Mouse (Mus musculus) liver, embryonic 16.5 days (tissue): ENCODE results near the gene Olfr545. TPM values are rescaled to one million over a fixed set of nuclear protein-coding genes. Genes with fewer than 3 reads are reported as not detected.
"Not testable (repeated sequence)": the region's sequence is repeated elsewhere in the genome, so short reads cannot be mapped to it uniquely, and the experiment has no call there.

Experiments
- ATAC-seq: fragments of 200-750 bp; cut with Nextera tagmentation; 2 replicates; pipeline ENCODE4 v1.8.0; 2017; ENCODE audit warnings: low read depth, mild to moderate bottlenecking, moderate number of reproducible peaks, moderate library complexity
- H3K27ac ChIP-seq: fragments of 300-500 bp; sonication (generic); 2 replicates; pipeline ENCODE4 v1.5.1; 2014; ENCODE audit warnings: mild to moderate bottlenecking, low read length
- H3K27me3 ChIP-seq: fragments of 300-500 bp; sonication (generic); 2 replicates; pipeline ENCODE4 v1.6.1; 2014; ENCODE audit warnings: low read depth, low read length, mixed read lengths; ENCODE audit not compliant: control insufficient read depth, insufficient read depth
- H3K36me3 ChIP-seq: fragments of 300-500 bp; sonication (generic); 2 replicates; pipeline ENCODE4 v1.6.1; 2014; ENCODE audit warnings: mild to moderate bottlenecking; ENCODE audit not compliant: control insufficient read depth, insufficient read depth
- H3K4me1 ChIP-seq: fragments of 300-500 bp; sonication (generic); 2 replicates; pipeline ENCODE4 v1.6.1; 2014; ENCODE audit warnings: low read depth, low read length, mixed read lengths; ENCODE audit not compliant: control insufficient read depth
- H3K4me2 ChIP-seq: fragments of 300-500 bp; sonication (generic); 2 replicates; pipeline ENCODE4 v1.6.1; 2014; ENCODE audit warnings: low read depth, low read length, mixed read lengths
- H3K4me3 ChIP-seq: fragments of 300-500 bp; sonication (generic); 2 replicates; pipeline ENCODE4 v1.5.1; 2014; ENCODE audit warnings: low read depth, mild to moderate bottlenecking, low read length
- H3K9ac ChIP-seq: fragments of 300-500 bp; sonication (generic); 2 replicates; pipeline ENCODE4 v1.6.1; 2014; ENCODE audit warnings: low read depth, low read length
- H3K9me3 ChIP-seq: fragments of 300-500 bp; sonication (generic); replicated peaks from 2 replicates; pipeline ENCODE4 v1.6.1; 2016; ENCODE audit warnings: low read length; ENCODE audit not compliant: control insufficient read depth
- WGBS: fragments of 180-500 bp; shearing (Covaris S2); extraction: QIAGEN DNeasy Blood & Tissue Kit; methylation state at CpG from one replicate; pipeline ENCODE4 v1.1.7; 2014; ENCODE audit not compliant: insufficient replicate concordance; 5-methylcytosine and 5-hydroxymethylcytosine counted together
- polyA plus RNA-seq: library from polyadenylated mRNA; unstranded; fragments of >200 nt; fragmentation: Nextera tagmentation; extraction: Ambion mirVana; gene quantifications from 2 replicates; pipeline ENCODE4 v1.2.1, GENCODE M21; 2015

Olfr545 gene
- polyA plus RNA-seq, 1 experiment from 2014 or later = not detected

GRCm38 (mm10) chr7:102511927-102512326, 12.6 kb upstream of the Olfr545 start:
- Histone ChIP-seq H3K27ac (no peak overlapping the region), H3K27me3 (no peaks in the 10 kb centered on the region; the same call in 1 of the 2 replicates), H3K4me1 (no peaks in the 10 kb centered on the region), H3K36me3 (no peaks in the 10 kb centered on the region), H3K9me3 (no peaks in the 10 kb centered on the region), H3K4me3 (no peak overlapping the region), H3K4me2 (no peak overlapping the region), H3K9ac (no peak overlapping the region)
- no peak for ATAC-seq
- 53% methylated on average over 10 of the region's 10 CpGs for WGBS

DNA sequence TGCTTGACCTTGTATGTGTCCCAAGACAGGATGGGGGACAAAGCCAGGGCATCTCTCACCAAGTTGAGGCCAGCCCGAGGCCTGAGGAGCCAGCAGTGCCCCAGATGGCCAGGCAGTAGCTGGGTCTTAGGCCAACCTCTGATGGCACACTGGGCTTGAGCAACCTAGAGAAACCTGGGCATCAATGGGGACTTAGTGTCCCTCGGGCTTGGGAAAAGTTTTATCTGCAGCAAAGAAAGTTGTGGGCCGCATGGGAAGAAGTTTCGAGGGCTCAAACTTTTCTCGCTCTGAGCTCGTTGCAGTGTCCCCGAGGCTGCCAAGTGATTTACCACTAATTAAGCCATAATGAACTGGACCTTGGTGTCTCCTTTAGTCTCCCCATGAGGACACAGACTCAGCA, 10.4 kb upstream of the Olfr545 start:
- no peak overlapping the region for H3K9ac ChIP-seq
- no peaks in the 10 kb centered on the region; the same call in 1 of the 2 replicates for H3K27me3 ChIP-seq
- ATAC-seq = no peak
- H3K27ac ChIP-seq = no peak overlapping the region
- H3K36me3 ChIP-seq = no peaks in the 10 kb centered on the region
- H3K4me1 ChIP-seq = no peaks in the 10 kb centered on the region
- H3K9me3 ChIP-seq = no peaks in the 10 kb centered on the region
- H3K4me2 ChIP-seq = no peak overlapping the region
- 62% methylated on average over 7 of the region's 7 CpGs for WGBS
- H3K4me3 ChIP-seq = no peak overlapping the region

GRCm38 (mm10) chr7:102508666-102509065, 9.3 kb upstream of the Olfr545 start:
- no peak for ATAC-seq
- H3K27me3 ChIP-seq = no peaks in the 10 kb centered on the region; the same call in 1 of the 2 replicates
- WGBS = 76% methylated on average over 6 of the region's 6 CpGs
- H3K4me2 ChIP-seq = no peak overlapping the region
- no peak overlapping the region for H3K4me3 ChIP-seq
- no peaks in the 10 kb centered on the region for H3K4me1 ChIP-seq
- H3K27ac ChIP-seq = no peak overlapping the region
- H3K36me3 ChIP-seq = no peaks in the 10 kb centered on the region
- no peaks in the 10 kb centered on the region for H3K9me3 ChIP-seq
- no peak overlapping the region for H3K9ac ChIP-seq

- Histone ChIP-seq H3K27me3 (no peaks in the 10 kb centered on the region; the same call in 1 of the 2 replicates), H3K9ac (no peak overlapping the region), H3K36me3 (no peaks in the 10 kb centered on the region), H3K27ac (no peak overlapping the region), H3K9me3 (no peaks in the 10 kb centered on the region), H3K4me3 (no peak overlapping the region), H3K4me2 (no peak overlapping the region), H3K4me1 (no peaks in the 10 kb centered on the region)
- ATAC-seq = no peak
- WGBS = 59% methylated on average over 9 of the region's 9 CpGs
These were observed 8.7 kb upstream of the Olfr545 start for GRCm38 (mm10) chr7:102508066-102508465.

GRCm38 (mm10) chr7:102506848-102507247, 7.5 kb upstream of the Olfr545 start:
- 34% methylated on average over 3 of the region's 3 CpGs for WGBS
- H3K4me3 ChIP-seq = no peak overlapping the region

DNA sequence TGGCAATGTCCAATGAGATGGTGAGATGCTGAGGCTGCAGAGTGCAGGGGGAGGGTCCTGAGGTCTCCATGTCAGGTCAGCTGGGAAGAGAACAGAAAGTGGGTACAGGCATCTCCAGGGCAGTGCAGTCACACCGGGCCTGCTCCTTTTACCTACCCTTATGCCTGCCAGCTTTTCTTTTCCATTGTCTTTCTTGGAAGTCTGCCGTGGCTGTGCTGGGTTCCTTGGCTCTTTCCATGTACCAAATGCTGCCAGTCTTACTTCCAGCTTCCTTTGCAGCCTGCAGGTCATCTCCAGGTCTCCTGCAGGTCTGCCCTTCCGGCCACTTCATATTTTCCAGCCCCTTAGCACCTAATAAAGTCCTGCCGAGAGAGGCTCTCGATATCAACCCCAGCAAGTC, 2.6 kb upstream of the Olfr545 start:
- Histone ChIP-seq H3K4me2 (no peak overlapping the region), H3K36me3 (no peaks in the 10 kb centered on the region), H3K27ac (no peak overlapping the region), H3K9me3 (no peaks in the 10 kb centered on the region), H3K9ac (no peak overlapping the region), H3K27me3 (no peaks in the 10 kb centered on the region), H3K4me3 (no peak overlapping the region), H3K4me1 (no peaks in the 10 kb centered on the region)
- ATAC-seq = no peak
- WGBS = 63% methylated on average over 5 of the region's 5 CpGs

More at GRCm38 (mm10) chr7:102506848-102507247, 7.5 kb upstream of the Olfr545 start:
- no peaks in the 10 kb centered on the region; the same call in 1 of the 2 replicates for H3K27me3 ChIP-seq
- no peak overlapping the region for H3K4me2 ChIP-seq
- no peaks in the 10 kb centered on the region for H3K4me1 ChIP-seq
- H3K36me3 ChIP-seq = no peaks in the 10 kb centered on the region
- no peak overlapping the region for H3K27ac ChIP-seq
- ATAC-seq = peak; percentile 30; the same call in 1 of the 2 replicates
- H3K9me3 ChIP-seq = no peaks in the 10 kb centered on the region
- no peak overlapping the region for H3K9ac ChIP-seq

DNA sequence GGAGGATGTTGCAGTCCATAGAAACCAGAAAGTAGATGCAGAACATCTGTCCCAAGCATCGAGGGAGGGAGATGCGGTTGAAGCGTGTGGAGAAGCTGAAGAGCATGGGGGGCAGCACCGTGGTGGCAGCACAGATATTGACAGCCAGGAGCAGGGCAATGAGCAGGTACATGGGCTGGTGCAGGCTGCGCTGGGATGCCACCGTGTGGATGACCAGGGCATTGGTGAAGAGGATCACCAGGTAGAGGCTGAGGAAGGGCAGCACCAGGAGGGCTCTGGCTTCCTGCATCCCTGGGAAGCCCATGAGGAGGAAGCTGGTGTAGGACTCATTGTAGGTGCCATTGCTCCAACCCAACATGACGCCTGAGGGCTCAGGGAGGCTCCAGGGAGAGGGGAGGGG, 5.0 kb downstream of the Olfr545 start:
- H3K9ac ChIP-seq, H3K4me3 ChIP-seq, H3K4me2 ChIP-seq, ATAC-seq, H3K27ac ChIP-seq, H3K36me3 ChIP-seq, H3K4me1 ChIP-seq, H3K9me3 ChIP-seq, H3K27me3 ChIP-seq: not testable (repeated sequence)
- WGBS = 48% methylated on average over 7 of the region's 7 CpGs

GRCm38 (mm10) chr7:102488161-102488560, 11.2 kb downstream of the Olfr545 start, which contains the start of gene Olfr544:
Olfr544 (minus strand) TSS chr7:102488313.
- no peak within 1 kb of the TSS for H3K9ac ChIP-seq
- H3K27me3 ChIP-seq = no peaks in the 10 kb centered on the region
- peaks cover 11% of the 10 kb centered on the region for H3K4me1 ChIP-seq
- WGBS = 41% methylated on average over 1 of the region's 1 CpGs
- no peak within 1 kb of the TSS for H3K4me3 ChIP-seq
- H3K27ac ChIP-seq = no peak within 1 kb of the TSS
- H3K36me3 ChIP-seq = no peaks in the 10 kb centered on the region
- no peak within 1 kb of the TSS for H3K4me2 ChIP-seq
- H3K9me3 ChIP-seq = no peaks in the 10 kb centered on the region
- ATAC-seq = no peak

DNA sequence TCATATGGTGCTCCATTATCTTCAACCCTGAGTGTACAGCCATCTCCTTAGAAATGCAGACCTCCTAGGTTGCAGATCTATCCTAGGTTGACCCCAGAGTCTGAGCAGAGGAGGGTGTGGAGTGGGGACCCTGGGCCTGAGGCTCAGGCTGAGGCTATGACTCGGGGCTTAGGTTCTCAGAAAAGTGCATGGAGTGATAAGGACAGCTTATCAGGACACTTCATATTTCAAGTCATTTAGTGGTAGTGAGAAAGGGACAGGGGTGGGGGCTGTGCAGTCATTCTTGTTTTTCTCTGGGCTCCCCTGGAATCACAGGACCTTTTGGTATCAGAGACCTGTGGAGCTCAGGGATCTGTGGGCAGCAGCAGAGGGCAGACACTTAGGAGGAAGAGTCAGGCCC, 13.3 kb downstream of the Olfr545 start:
- 12% methylated on average over 1 of the region's 1 CpGs for WGBS
- ATAC-seq = peak; percentile 70
- no peaks in the 10 kb centered on the region for H3K9me3 ChIP-seq

More for the DNA sequence above, 13.3 kb downstream of the Olfr545 start:
- Histone ChIP-seq H3K4me2 (no peak overlapping the region), H3K4me3 (no peak overlapping the region), H3K27me3 (no peaks in the 10 kb centered on the region), H3K9ac (no peak overlapping the region), H3K36me3 (no peaks in the 10 kb centered on the region), H3K27ac (no peak overlapping the region), H3K4me1 (peaks cover 11% of the 10 kb centered on the region)
